Mouse (Mus musculus) adrenal gland, adult (tissue): ENCODE measurements around the gene Nploc4.

Experiments
- DNase-seq, 2 experiments: peaks; one replicate each; pipeline ENCODE4 v3.0.0; 2022 to 2023; ENCODE audit warnings: low spot score in 1 of 2; ENCODE audit not compliant: inconsistent age in 2 of 2

Gene Nploc4

GRCm38 (mm10) chr11:120437152-120437856 lies at the start of gene Nploc4:
Gene Nploc4, minus strand, starts transcription at chr11:120437708.
- peak; percentile 88 to 97 for DNase-seq

GRCm38 (mm10) chr11:120485251-120485650 lies 47.7 kb upstream of the Nploc4 start:
- DNase-seq: no peak

- DNase-seq: peak; percentile 91 to 97
Observed at GRCm38 (mm10) chr11:120484265-120484981, 46.9 kb upstream of the Nploc4 start, which contains the start of gene Mrpl12. Gene Mrpl12, plus strand, starts transcription at chr11:120484613.

GRCm38 (mm10) chr11:120483448-120483934 lies 46.0 kb upstream of the Nploc4 start:
- DNase-seq: peak in 1 of 2 experiments; percentile 36

- no peak for DNase-seq
Observed at GRCm38 (mm10) chr11:120472052-120472451, 34.5 kb upstream of the Nploc4 start.

- DNase-seq: no peak
Observed at GRCm38 (mm10) chr11:120467736-120468092, 30.2 kb upstream of the Nploc4 start.

GRCm38 (mm10) chr11:120467051-120467735 lies 29.7 kb upstream of the Nploc4 start, which contains the start of gene Arl16:
Gene Arl16, minus strand, starts transcription at chr11:120467607.
- peak; percentile 95 to 96 for DNase-seq

- no peak for DNase-seq
Observed at GRCm38 (mm10) chr11:120465521-120465920, 28.0 kb upstream of the Nploc4 start.

GRCm38 (mm10) chr11:120464365-120464764 lies 26.9 kb upstream of the Nploc4 start:
- no peak for DNase-seq

- DNase-seq: no peak
Observed at GRCm38 (mm10) chr11:120463536-120463935, 26.0 kb upstream of the Nploc4 start.

GRCm38 (mm10) chr11:120458847-120459597 lies 21.5 kb upstream of the Nploc4 start:
- no peak for DNase-seq

GRCm38 (mm10) chr11:120457772-120458751 lies 20.6 kb upstream of the Nploc4 start, which contains the start of the genes Oxld1 and Ccdc137:
Gene Oxld1, minus strand, starts transcription at chr11:120458068.
Gene Ccdc137, plus strand, starts transcription at chr11:120458115.
- peak; percentile 81 to 94 for DNase-seq

- DNase-seq: no peak
Observed at GRCm38 (mm10) chr11:120457370-120457769, 19.9 kb upstream of the Nploc4 start.

GRCm38 (mm10) chr11:120455413-120455812 lies 17.9 kb upstream of the Nploc4 start:
- DNase-seq: no peak

GRCm38 (mm10) chr11:120454965-120455364 lies 17.5 kb upstream of the Nploc4 start:
- DNase-seq: no peak

- no peak for DNase-seq
Observed at GRCm38 (mm10) chr11:120453306-120453705, 15.8 kb upstream of the Nploc4 start, which contains the start of gene Pde6g. Gene Pde6g, minus strand, starts transcription at chr11:120453500.

- no peak for DNase-seq
Observed at GRCm38 (mm10) chr11:120452246-120452645, 14.7 kb upstream of the Nploc4 start.

GRCm38 (mm10) chr11:120447179-120447578 lies 9.7 kb upstream of the Nploc4 start:
- DNase-seq: no peak

GRCm38 (mm10) chr11:120445475-120445874 lies 8.0 kb upstream of the Nploc4 start:
- DNase-seq: no peak
